Mouse (Mus musculus): Measurements from ENCODE around the gene Cluap1.

DNA sequence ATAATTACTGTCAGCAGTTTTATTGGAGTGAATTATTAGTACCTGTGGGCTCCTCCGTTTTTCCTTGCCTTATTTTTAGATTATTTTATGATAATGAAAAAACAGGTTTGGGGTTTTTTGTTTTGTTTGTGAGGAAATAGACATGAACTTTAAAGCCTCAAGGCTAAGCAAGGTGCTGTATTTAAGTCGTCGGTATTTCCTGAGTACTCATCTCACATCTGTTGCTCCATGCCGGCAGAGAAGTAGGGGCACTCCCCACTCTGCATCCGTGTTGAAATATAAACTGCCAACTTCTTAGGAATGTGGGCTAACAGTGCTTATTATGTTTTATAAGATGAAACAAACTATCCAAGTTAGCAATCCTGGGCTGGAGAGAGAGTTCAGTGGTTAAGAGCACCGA lies 12.6 kb upstream of the Cluap1 start:
- no peak for TF ChIP-seq POLR2A (IDR thresholded peaks at IDR 0.05; ENCODE audit: low read depth, low read length)
- TF ChIP-seq CTCF (IDR thresholded peaks at IDR 0.05; ENCODE audit: borderline replicate concordance, insufficient read depth, low read length) = no peak
